Mouse (Mus musculus): Measurements from ENCODE around the gene Mcm9. TPM values are rescaled to one million over a fixed set of nuclear protein-coding genes. Genes with fewer than 3 reads are reported as not detected.

Gene Mcm9
- polyA plus RNA-seq, 1 experiment from 2014 or later: 11.3 TPM

Other genes with a start within 250 kb of the Mcm9 start
- gene Asf1a, start 33.7 kb downstream of the Mcm9 start, polyA plus RNA-seq (2015; fragmentation: Nextera tagmentation; extraction: Ambion mirVana): 109 and 127 TPM in 2 replicates
- gene Fam184a, start 120.7 kb upstream of the Mcm9 start, polyA plus RNA-seq (2015; fragmentation: Nextera tagmentation; extraction: Ambion mirVana): 5.7 and 7.2 TPM in 2 replicates